Mouse (Mus musculus): ENCODE measurements around the gene Emid1.

DNA sequence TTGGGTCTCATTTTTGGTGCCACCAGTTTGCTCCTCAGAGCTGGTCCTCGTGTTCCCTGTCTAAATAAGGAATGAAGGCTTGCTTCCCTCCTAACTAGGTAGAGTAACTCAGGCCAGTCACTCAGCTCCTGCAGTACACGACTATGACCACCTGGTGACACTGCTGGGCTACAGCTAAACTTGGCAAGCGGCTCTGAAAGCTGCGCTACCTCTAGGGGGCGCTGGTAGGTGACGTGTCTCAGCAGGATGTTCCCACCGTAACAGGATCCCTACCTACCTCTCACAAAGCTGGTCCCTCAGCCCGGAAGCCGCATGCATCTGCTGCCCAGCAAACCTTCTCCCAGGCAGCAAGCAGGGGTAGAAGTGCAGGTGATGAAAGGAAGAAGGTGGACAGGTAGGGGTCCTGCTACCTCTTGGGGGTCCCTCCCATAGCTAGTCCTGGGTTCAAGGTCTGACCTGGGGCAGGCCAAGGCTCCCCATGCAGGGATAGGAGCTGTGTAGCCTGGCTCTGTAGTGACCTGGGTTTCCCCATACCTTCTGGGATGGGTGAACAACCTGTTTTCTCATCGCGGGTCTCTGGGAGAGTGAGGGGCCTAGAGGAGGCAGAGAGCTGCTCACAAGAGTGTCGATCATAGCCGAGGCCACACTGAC is 37.0 kb downstream of the Emid1 start:
- TF ChIP-seq CTCF (IDR thresholded peaks at IDR 0.05; ENCODE audit: low read depth) (peak; percentile 100), EP300 (IDR thresholded peaks at IDR 0.05; ENCODE audit: low read depth) (no peak)
